Mouse (Mus musculus) Patski (cell line): ENCODE measurements around the gene Lrp1. TPM values are rescaled to one million over a fixed set of nuclear protein-coding genes. Genes with fewer than 3 reads are reported as not detected.

Source experiments
- ATAC-seq: fragments of 100-300 bp; one replicate; pipeline ENCODE4 v1.8.0; 2021
- CTCF ChIA-PET: fragments of 350-600 bp; sonication (Branson Sonifier 250); formaldehyde crosslinking; loops from one replicate; lab custom pipeline; 2022; ENCODE audit warnings: inconsistent platforms; lab: Charles Lee
- POLR2A ChIA-PET: fragments of 350-600 bp; sonication (Branson Sonifier 250); formaldehyde crosslinking; loops from one replicate; lab custom pipeline; 2022; ENCODE audit warnings: antibody characterized with exemption, inconsistent platforms; lab: Charles Lee
- DNase-seq: peaks from one replicate; pipeline ENCODE4 v3.0.0-alpha.2; 2011; ENCODE audit warnings: low read depth, low spot score
- H3K27me3 ChIP-seq: fragments of 371-371 bp; one replicate; pipeline ENCODE4 v1.5.1; 2021
- CTCF ChIP-seq: fragments of 100-300 bp; IDR thresholded peaks from one replicate; pipeline ENCODE4 v1.5.1; 2021
- in situ Hi-C: fragments of 300-500 bp; cut with MboI; formaldehyde crosslinking; loops from 3 replicates; pipeline ENCODE4 v1.11.1; 2018; ENCODE audit warnings: low pct_unique_long_range_greater_than_20kb, mixed read lengths
- polyA plus RNA-seq: library from polyadenylated mRNA; unstranded; gene quantifications from one replicate; pipeline ENCODE4 v1.2.3, GENCODE M21; 2021

The Lrp1 gene
- polyA plus RNA-seq, 1 experiment from 2014 or later = 62.5 TPM

DNA sequence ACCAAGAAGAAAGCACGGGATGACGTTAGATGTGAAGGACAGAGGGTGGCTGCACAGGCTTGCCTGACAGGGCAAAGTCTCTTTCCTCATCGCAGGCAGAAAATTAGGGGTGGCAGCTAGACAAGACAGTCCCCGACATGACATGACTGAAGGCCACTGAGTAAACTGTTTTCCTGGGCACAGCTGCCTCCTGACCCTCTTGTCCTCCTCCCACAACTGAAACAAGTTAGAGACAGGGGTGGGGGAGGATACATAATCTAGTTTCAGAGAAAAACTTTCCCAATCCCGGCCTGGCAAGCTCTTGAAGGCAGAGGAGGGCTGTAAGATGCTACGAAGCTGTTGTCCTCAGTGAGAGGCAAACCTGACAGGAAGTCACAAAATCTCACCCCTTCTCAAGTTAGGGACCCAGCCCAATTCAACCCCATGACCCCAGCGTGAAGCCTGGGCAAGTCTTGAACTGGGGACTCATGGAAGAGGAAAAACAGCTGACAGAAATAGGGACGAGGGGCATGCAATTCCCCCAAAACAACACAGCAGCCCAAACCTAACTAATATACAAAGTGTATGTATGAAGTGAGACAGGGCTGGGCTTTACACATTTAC is 1.7 kb downstream of the Lrp1 start:
- H3K27me3 ChIP-seq = no peaks in the 10 kb centered on the region
- no peak for TF ChIP-seq CTCF
- in situ Hi-C loops = no loop called here
- ChIA-PET POLR2A (interaction anchor here (1.8 kb wide), 2 partner anchors 10 to 20 kb away, joined by 5 to 6 read pairs; no protein-coding TSS in a partner anchor), CTCF (interaction anchor here (0.7 to 1.6 kb wide), 2 partner anchors 22 to 52 kb away, joined by 3 read pairs; no protein-coding TSS in a partner anchor)
- no peak for DNase-seq
- no peak for ATAC-seq

- H3K27me3 ChIP-seq = no peaks in the 10 kb centered on the region
- in situ Hi-C loops = no loop called here
- TF ChIP-seq CTCF = no peak
- CTCF ChIA-PET = no interaction called here
- POLR2A ChIA-PET = no interaction called here
- no peak for DNase-seq
- no peak for ATAC-seq
These were observed 2.8 kb downstream of the Lrp1 start for GRCm38 (mm10) chr10:127618173-127618572.

GRCm38 (mm10) chr10:127617294-127617693 is 3.7 kb downstream of the Lrp1 start:
- no peak for ATAC-seq
- DNase-seq = no peak
- POLR2A ChIA-PET = no interaction called here

DNA sequence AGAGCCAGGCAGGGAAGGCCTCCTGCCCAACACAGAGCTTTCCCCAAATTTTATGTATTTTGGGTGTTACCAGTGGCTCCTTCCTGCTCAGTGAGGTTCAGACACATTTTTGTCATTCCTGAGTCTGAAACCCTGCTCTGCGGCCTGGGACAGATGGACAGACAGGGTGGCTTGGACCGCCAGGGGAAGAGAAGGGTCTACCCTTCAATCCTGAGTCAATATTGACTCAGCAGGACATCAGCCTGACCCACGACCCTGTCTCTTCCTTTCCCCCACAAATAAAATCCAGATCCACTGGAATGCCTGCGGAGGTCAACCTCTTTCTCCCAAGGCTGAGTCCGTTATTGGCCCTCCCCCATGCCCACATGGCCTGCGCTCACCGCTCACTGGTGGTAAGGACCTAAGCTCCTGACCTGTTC is 4.7 kb downstream of the Lrp1 start:
- ATAC-seq (no peak), DNase-seq (no peak)
- in situ Hi-C loops = no loop called here
- no peaks in the 10 kb centered on the region for H3K27me3 ChIP-seq
- CTCF ChIA-PET = interaction anchor here (1.1 to 1.4 kb wide), 2 partner anchors 12 to 61 kb away, joined by 3 to 5 read pairs; no protein-coding TSS in a partner anchor
- POLR2A ChIA-PET = no interaction called here
- no peak for TF ChIP-seq CTCF

More at GRCm38 (mm10) chr10:127617294-127617693, 3.7 kb downstream of the Lrp1 start:
- CTCF ChIA-PET = interaction anchor here (1.1 kb wide), 1 partner anchor 62 kb away, joined by 3 read pairs; no protein-coding TSS in a partner anchor
- H3K27me3 ChIP-seq = no peaks in the 10 kb centered on the region
- no peak for TF ChIP-seq CTCF
- in situ Hi-C loops = no loop called here

DNA sequence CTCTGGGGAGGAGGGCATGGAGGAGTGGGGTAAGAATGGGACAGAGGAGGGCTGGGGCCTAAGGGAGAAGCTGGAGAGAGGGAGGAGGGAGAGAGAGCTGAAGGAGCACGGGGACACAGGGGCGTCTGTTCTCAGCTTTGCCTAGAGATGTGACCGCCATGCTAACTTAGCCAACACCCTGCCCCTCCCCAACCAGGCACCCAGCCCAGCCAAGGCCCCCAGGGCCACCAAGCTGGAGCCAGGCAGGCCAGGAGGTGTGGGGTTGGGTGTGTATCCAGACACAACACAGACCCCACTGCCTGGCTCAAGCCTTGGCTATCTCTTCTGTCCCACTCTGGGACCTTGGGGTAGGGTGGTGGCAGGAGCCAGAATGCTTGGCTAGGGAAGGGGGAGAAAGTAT is 5.4 kb downstream of the Lrp1 start:
- in situ Hi-C loops = no loop called here
- no peak for DNase-seq
- no peaks in the 10 kb centered on the region for H3K27me3 ChIP-seq
- ATAC-seq = no peak
- ChIA-PET CTCF (interaction anchor here (1.4 kb wide), 1 partner anchor 11 kb away, joined by 5 read pairs; no protein-coding TSS in a partner anchor), POLR2A (no interaction called here)
- no peak for TF ChIP-seq CTCF

- H3K27me3 ChIP-seq = no peaks in the 10 kb centered on the region
- ATAC-seq (no peak), DNase-seq (no peak)
- TF ChIP-seq CTCF = no peak
- CTCF ChIA-PET = no interaction called here
- POLR2A ChIA-PET = no interaction called here
- in situ Hi-C loops = no loop called here
These were observed 5.9 kb downstream of the Lrp1 start for GRCm38 (mm10) chr10:127615034-127615374.

DNA sequence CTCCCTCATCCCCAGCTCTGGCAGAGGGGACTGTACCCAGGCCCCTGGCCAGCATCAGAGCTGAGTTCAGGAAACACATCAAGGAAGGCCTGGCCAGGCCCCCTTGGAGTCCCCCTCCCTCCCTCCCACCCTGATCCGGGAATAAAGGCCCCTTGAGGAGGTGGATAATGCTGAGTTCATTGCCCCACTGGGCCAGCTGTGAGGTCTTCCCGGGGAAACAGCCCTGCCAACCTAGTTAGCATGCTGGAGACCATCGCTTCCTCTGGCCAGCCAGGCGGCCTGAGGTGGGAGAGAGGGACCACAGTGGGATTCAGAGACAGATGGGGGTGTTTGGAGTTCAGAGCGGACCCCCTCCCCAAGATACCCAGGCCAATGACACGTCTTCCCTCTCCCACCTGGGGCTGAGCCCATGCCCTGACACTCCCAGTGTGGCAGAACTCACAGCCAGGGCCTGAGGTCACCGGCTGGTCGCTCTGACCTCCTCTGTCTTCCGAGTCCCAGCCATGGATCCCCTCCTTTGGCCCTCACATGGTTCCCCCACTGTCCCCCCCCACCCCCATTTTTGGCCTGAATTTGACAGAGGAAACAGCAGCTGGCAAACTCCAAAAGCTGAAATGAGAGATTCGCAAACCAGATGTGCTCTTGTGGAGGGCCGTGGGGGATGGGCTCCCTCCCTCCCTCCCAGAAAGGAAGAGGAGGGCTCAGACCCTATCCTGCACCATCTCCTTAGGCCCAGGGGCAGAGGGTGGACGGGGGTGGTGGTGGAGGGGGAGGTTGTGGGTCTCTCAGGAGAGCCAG is 6.5 kb downstream of the Lrp1 start:
- POLR2A ChIA-PET = no interaction called here
- DNase-seq = no peak

DNA sequence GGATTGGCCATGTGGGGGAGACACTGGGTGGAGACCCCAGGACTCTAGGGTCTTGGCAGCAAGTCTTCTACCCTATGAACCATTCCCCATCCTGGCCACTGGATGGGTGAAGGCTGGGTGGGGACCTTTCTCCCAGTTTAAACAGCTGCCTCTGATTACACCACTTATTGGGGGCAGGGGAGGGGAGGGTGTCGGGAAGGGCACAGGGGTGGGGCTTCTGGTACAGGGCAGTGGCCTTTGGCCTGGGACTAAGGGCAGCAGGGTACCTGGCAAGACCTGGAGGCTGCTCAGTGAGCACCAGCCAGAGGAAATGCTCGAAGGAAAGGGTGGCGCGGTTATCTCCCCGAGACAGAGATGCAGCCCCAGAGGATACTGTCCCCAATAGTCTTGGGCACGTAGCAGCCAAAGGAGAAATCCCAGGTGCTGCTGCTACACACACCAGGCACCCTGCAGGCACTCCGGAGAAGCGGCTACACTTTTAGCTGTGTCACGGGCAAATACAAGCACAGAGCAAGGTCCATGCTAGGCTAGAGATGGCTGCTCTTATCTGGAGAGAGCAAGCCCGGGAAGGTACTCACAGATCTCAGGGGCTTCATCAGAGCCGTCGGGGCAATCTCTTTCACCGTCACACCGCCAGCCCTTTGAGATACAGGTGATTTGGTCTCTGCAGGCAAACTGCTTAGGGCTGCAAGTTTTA is 8.7 kb downstream of the Lrp1 start:
- ChIA-PET CTCF (interaction anchor here (0.6 to 1.3 kb wide), 2 partner anchors 9 to 56 kb away, joined by 3 read pairs; partner anchors contain the start of gene Nab2), POLR2A (no interaction called here)
- H3K27me3 ChIP-seq = no peaks in the 10 kb centered on the region
- no peak for DNase-seq
- no peak for ATAC-seq
- in situ Hi-C loops = no loop called here
- TF ChIP-seq CTCF = no peak

More for the DNA sequence above, 6.5 kb downstream of the Lrp1 start:
- no peak for TF ChIP-seq CTCF
- ATAC-seq = no peak
- H3K27me3 ChIP-seq = no peaks in the 10 kb centered on the region
- CTCF ChIA-PET = no interaction called here
- in situ Hi-C loops = no loop called here

DNA sequence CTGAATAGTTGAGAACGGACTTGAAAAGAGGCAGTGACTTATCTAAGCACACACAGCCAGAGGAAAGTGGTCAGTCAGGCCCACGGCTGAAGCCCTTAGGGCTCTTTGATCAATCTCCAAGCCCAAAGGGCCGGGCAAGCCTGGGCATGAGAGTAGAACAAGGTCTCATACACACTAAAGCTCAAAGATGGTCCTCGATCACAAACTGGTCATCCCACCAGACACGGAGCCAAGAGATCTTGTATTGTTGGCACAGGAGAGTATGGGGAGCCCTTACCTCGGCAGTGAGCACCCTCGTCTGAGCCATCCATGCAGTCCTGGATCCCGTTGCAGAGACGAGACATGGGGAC is 10.9 kb downstream of the Lrp1 start:
- in situ Hi-C loops = no loop called here
- CTCF ChIA-PET = interaction anchor here (1.1 to 1.3 kb wide), 2 partner anchors 9 to 41 kb away, joined by 3 read pairs; no protein-coding TSS in a partner anchor
- ATAC-seq (no peak), DNase-seq (no peak)
- H3K27me3 ChIP-seq = no peaks in the 10 kb centered on the region
- POLR2A ChIA-PET = interaction anchor here (1.1 kb wide), 1 partner anchor 10 kb away, joined by 5 read pairs; no protein-coding TSS in a partner anchor
- TF ChIP-seq CTCF = no peak

- DNase-seq (no peak), ATAC-seq (no peak)
- no peaks in the 10 kb centered on the region for H3K27me3 ChIP-seq
- in situ Hi-C loops = no loop called here
- ChIA-PET POLR2A (interaction anchor here (0.5 to 1.1 kb wide), 2 partner anchors 10 to 49 kb away, joined by 4 to 5 read pairs; no protein-coding TSS in a partner anchor), CTCF (interaction anchor here (1.1 to 1.3 kb wide), 3 partner anchors 9 to 40 kb away, joined by 3 read pairs; no protein-coding TSS in a partner anchor)
- TF ChIP-seq CTCF = no peak
These were observed 11.4 kb downstream of the Lrp1 start for GRCm38 (mm10) chr10:127609415-127610065.
